Mouse (Mus musculus): ENCODE results near the gene Mybbp1a.

Mybbp1a gene

GRCm38 (mm10) chr11:72478228-72478627 lies 37.1 kb downstream of the Mybbp1a start:
- DNase-seq (ENCODE audit: low spot score), result no peak

- DNase-seq (ENCODE audit: low spot score), result no peak
Observed at GRCm38 (mm10) chr11:72479499-72479898, 38.3 kb downstream of the Mybbp1a start.

DNA sequence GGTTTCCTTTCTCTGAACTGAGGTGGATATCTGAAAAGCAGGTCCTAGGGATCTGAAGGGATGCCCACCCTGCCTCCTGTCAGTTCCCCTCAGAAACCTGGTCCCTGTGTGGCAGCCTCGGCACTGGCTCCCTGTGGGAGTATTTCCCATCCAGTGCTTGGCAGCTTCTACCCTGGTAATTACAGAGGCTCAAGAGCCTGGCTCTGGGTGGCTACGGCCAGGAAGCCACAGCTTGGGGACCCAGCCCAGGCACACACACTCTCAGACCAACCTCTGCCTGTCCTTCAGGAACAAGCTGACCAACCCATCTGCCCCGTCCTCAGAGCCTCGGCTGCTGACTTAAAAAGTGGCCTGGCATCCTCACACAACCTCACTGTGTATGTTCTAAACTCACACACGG lies 40.2 kb downstream of the Mybbp1a start:
- DNase-seq (ENCODE audit: low spot score), result no peak

- DNase-seq (ENCODE audit: low spot score), result no peak
Observed at GRCm38 (mm10) chr11:72481952-72482351, 40.8 kb downstream of the Mybbp1a start.

GRCm38 (mm10) chr11:72484549-72484948 lies 43.4 kb downstream of the Mybbp1a start:
- no peak for DNase-seq (ENCODE audit: low spot score)

- DNase-seq (ENCODE audit: low spot score), result no peak
Observed at GRCm38 (mm10) chr11:72485157-72485556, 44.0 kb downstream of the Mybbp1a start.

- DNase-seq (ENCODE audit: low spot score), result no peak
Observed at GRCm38 (mm10) chr11:72485960-72486359, 44.8 kb downstream of the Mybbp1a start.

DNA sequence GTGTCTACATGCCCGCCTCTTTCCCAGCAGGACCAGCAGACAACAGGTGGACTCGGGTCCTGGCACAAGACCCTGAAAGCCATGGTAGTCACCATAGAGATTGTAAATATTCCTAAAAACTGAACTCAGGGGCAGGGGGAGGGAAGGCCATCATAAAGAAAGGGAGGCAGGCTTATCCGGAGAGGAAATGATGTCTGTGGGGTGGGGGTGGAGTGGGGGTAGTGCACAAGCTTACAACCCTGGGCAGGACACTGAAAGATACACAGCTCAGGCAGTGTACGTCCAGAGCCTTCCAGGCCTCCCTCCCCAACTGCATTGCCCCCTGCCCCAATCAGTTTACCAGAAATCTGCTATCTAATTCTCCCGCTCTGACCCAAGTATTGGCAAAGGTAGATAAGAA lies 46.0 kb downstream of the Mybbp1a start:
- DNase-seq (ENCODE audit: low spot score), result no peak

DNA sequence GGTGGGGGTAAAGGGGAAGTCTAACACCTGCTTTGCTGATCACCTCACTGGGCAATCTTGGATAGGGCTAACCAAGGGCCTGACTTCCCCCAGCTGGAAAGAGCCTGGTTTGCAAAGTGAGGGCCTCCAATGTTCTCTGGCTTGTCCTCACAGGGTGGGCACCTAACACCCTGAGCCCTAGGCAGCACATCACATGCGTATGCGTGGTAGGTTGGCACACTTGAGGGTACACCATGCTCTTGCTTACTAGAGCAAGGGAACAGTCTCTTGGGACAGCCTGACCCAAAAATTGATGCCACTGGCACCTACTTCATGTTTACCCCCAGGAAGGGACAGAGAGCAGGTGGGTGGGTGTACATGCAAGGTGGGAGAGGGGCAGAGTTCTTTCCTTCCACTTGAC lies 46.6 kb downstream of the Mybbp1a start:
- no peak for DNase-seq (ENCODE audit: low spot score)

DNA sequence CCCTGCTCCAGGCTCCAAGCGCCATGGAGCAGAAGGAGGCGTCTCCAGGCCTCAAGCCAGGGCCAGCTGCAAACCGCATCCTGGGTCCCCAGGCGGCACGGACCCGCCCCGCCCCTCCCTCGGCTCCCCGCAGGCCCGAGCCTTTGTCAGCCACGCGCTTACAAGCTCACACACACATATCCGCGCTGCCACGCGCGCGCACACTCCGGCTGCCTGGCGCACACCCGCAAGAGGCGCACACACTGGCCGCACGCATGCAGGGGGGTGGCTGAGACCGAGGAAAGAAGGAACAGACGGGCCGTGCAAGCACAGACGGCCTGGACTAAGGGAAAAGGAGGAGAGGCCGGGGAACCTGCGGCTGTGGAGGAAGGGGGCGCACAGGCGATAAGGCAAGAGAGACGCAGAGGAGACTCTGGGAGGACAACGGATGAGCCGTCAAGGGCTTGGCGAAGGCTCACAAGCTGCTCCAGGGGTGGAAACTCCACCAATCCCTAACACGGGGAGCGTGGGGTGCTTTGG lies 47.7 kb downstream of the Mybbp1a start:
- no peak for DNase-seq (ENCODE audit: low spot score)

GRCm38 (mm10) chr11:72489397-72489796 lies 48.2 kb downstream of the Mybbp1a start:
- DNase-seq (ENCODE audit: low spot score), result no peak

- DNase-seq (ENCODE audit: low spot score), result peak; percentile 84
Observed at GRCm38 (mm10) chr11:72489881-72490301, 48.7 kb downstream of the Mybbp1a start, which contains the start of gene Spns2. TSS of gene Spns2 (minus strand) at chr11:72489904.

- no peak for DNase-seq (ENCODE audit: low spot score)
Observed at GRCm38 (mm10) chr11:72491130-72491960, 50.2 kb downstream of the Mybbp1a start.

- DNase-seq (ENCODE audit: low spot score), result no peak
Observed at GRCm38 (mm10) chr11:72494046-72494988, 53.2 kb downstream of the Mybbp1a start.

GRCm38 (mm10) chr11:72496066-72496465 lies 54.9 kb downstream of the Mybbp1a start:
- no peak for DNase-seq (ENCODE audit: low spot score)

DNA sequence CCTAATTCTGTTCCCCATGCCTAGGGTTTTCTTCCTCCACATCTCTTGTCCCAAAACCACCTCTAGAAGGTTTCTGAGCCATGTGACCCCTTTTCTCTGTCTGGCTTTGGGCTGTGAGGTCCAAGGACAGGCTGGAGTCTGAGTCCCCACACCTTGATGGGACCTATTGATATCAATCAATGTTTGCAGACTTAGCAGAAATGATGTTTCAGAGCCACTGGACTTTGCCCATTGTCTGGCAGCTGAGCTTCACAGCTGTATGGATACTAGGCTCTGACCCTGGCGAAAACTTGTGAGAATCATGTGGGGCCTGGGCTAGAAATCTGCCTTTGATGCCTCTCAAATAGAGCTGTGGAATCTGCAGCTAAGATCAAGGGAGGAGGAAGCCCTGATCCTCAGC lies 55.6 kb downstream of the Mybbp1a start:
- no peak for DNase-seq (ENCODE audit: low spot score)

DNA sequence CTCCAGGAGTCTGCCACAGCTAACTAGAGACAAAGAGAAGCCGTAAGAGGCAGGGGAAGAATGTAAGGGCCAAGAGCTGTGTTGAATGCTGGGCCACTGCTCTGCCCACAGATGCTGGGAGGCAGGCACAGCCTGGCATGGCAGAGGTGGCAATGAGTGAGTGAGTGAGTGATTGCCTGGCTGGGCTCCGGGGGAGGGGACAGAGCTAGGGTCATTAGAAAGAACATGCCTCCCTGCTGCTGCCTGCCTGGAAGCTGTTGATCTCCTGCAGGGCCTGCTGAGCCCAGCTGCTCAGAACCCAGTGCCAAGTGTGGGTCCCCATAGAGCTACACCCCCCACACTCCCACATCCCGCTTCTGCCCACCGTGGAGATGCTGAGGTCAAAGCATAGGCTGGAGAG lies 56.2 kb downstream of the Mybbp1a start:
- DNase-seq (ENCODE audit: low spot score), result no peak

DNA sequence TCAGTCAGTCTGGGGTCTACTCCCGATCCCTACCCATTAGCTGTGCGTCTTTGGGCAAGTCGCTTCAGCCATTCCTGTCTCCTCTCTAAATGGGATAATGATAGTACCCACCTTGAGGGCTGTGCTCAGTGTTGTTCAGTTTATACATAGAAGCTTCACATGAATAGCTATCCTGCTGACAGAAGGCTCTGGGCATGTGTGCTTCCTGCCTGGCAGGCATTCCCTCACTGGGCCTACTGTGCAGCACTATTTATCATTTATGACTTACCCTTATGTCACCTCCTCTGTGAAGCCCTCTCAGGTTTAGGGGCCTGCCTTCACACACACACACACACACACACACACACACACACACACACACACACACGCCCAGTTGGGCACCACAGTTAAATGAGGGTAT lies 59.0 kb downstream of the Mybbp1a start:
- no peak for DNase-seq (ENCODE audit: low spot score)
